Mouse (Mus musculus) right cerebral cortex, postnatal 10 days (tissue): Measurements from ENCODE around the gene Tph2.
A peak's percentile ranks its signal among the peaks of the same experiment; 100 is the strongest.
"Not testable (repeated sequence)": the region's sequence is repeated elsewhere in the genome, so short reads cannot be mapped to it uniquely, and the experiment has no call there.

ENCODE experiments used
- DNase-seq, 2 experiments: peaks; one replicate each; pipeline ENCODE4 v3.0.0; 2021; ENCODE audit warnings: low spot score in 2 of 2

Gene Tph2

DNA sequence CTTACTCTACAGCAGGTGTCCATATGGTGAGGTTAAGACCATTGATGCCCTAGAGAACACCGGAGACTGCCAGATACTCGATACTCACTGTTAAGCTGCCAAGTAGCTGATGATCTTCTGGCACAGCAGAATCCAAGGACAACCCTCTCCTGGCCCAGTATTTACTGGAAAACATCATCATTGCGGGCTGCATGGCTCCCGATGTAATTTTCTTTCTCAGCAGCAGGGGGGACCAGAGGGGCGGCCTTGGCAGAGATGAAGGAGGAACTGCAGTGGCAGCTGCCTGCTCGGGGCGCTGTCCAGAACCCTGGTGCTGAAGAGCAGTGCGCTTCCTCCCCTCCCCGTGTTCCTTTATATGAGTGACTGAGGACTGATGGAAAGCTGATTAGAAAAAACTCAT, at the start of gene Tph2:
Tph2 (minus strand) TSS at position 326 of the 400 bp plus-strand sequence.
- peak; percentile 73 to 74 for DNase-seq

DNA sequence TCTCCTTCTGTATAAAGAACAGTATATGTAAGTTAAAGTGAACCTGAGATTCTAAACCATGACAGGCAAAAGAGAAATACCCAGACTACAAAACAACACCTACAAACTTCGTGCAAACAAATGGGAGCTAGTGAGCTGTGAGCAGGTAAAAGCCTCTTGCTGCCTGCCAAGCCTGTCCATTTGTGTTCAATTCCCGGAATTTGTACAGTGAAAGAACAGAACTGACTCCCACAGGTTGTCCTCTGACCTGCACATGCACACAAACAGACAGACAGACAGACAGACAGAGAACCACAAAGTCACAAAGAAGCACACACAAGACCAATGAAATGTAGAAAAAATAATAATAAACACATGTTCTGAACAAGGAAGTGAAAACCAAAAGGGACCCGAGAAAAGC, 49.0 kb upstream of the Tph2 start:
- DNase-seq, result no peak

DNA sequence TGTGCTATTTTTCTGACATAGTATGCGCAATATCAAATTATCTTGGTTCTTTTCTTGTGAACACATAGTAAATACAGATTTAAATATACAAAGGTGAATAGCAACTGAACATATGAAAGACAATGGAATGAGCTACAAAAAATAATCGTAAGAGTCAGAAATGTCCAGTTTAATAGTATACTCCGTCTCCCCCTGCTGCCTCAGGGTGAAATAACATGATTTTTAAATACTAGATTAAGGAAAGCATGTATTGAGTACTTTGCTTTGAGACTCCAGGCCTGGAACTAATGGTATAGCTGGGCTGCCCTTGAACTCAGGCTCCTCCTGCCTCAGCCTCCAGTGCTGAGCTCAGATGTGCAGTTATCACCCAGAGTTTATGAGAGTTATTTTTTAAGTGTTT, 47.7 kb upstream of the Tph2 start:
- no peak for DNase-seq

DNA sequence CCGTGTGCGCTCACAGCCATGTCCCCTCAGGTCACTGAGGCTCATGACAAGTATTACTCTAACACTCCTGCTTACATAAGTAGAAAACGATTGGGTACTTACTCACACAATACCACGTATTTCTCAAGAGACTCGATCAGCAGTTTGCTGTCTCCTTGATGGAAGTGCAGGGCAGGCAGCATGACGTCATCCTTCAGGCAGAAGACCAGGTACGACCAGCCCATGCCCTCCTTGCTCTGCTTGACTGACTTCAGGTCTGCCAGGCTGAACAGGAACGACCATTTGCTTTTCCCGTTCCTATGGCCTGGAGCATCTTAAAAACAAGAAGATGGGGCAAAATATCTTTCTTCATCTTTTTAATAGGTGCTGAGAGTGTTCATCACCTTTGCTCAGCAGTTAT, 44.2 kb upstream of the Tph2 start:
- DNase-seq, result no peak

DNA sequence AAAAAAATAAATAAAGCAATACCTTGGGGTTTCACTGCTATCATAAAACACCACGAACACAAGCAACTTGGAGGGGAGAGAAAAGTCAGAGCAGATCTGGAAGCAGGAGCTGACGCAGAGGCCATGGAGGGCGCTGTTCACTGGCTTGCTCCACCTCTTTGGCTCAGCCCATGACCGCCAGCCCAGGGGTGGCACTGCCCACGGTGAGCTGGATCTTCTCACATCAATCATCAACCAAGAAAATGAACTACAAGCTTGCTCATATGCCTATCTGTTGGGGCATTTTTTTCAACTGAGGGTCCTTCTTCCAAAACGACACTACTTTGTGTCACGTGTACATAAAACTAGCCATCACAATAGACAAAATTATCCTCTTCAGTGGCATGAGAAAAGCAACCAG, 41.8 kb upstream of the Tph2 start:
- DNase-seq, result no peak

DNA sequence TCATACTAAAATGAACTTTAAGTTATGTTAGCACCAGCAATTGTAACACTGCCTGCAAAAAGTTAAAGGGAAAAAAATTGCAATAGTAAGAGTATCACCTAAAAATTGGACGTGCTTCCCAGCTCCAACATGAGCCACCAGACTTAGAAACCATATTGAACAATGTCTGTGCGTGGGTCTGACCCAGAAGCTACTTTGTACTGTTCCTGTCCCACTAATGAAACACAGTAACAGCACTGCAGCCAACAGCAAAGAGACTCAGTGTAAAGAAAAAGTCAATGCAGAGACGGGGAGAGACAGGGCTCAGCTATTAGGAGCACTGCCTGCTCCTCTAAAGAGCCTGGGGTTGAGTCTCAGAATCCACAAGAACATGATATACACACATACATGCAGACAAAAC, 39.0 kb upstream of the Tph2 start:
- DNase-seq, result no peak

DNA sequence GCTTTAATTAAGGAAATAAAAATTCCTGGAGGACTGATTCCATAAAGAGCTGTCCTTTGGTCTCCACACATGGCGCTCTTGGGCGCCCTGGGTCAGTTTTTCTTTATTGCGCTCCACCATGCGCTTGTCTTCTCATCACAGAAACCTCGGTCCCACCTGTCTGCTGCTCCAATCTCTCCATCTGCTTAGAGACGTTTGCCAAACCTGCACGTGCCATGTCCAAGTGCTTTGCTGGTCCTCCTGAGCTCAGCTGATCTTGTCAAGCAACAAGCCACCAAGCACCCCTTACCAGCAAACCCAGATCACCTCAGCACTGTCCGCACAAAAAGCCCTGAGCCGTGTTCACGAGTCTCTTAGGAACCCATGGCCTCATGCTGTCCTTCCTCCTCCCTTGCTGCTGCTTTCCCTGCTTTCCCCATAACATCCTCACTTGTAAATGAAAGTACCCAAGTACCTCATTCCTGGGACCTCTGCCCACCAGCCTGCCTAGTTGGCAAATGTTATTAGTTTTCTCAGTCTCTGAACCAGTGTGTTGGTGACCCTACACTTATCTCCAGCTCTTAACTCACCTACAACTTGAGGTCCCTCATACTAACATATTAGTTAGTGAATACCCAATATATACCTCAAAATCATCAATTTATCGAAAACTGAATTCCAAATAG, 28.2 kb upstream of the Tph2 start:
- no peak for DNase-seq

DNA sequence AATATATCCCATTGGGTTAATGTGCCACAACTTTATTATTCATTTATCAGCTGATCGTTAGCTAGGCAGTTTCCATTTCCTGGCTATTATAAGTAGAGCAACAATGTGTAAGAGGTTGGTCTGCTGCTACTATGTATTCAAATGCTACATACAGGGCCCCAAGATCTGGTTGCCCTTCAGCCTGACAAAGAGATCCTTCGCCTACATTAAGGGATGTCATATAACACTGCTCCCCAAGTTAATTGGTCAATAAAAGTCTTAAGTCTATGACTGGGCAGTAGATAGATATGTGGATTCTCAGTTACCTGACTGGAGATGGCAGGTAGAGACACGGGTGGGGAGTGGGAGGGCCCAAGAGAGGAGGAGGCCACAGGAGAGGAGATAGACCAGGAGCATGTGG, 21.0 kb upstream of the Tph2 start:
- DNase-seq, result no peak

DNA sequence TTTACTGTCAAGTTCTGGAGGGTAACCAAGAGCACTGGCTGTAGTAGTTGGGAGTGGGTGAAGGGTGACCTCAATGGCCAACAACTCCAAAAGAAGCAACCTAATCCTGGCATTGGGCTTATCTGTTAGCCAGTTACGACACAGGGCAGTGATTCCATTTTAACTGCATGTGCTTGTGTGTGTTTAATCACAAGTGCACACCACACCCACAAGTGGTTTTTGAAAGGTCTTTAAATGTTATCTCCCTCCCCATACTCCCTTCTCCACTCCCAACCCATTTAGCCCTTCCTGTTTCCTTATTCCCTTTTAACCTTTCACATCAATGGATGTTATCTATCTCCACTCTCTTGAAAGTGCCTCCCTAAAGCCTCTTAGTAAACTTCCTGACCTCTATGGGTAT, 20.5 kb upstream of the Tph2 start:
- no peak for DNase-seq

DNA sequence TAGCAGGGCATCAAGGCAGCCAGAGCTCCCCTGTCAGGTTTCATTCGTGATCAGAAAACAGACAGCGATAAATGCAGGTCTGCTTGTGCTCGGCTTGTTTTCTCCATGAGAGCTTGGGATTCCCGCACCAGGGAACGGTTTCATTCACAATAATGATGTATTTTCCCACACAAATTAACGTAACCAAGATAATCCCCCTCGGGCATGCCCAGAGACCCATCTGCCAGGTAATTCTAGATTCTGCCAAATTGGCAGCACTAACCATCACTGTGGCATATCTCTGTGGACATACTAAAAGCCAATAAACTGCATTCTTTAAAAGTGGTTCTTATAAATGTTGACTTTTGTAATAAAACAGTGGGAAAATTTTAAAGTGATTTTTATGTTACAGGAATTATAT, 6.4 kb upstream of the Tph2 start:
- no peak for DNase-seq

DNA sequence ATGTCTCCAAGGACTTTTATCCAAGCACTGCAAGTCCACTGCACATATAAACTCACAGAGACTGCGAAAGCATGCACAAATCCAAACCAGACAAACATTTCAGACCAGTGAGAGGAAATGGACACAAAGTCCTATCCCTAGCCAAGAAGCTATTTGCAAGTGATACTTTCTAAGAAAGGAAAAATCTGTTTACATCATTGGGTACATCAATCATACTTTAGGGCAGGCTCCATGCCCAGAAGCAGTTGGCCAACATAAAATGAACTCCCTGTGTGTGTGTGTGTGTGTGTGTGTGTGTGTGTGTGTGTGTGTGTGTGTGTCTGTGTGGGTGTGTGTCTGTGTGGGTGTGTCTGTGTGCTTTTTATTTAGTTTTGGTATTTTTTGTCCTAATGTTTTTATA, 2.6 kb upstream of the Tph2 start:
- no peak for DNase-seq

DNA sequence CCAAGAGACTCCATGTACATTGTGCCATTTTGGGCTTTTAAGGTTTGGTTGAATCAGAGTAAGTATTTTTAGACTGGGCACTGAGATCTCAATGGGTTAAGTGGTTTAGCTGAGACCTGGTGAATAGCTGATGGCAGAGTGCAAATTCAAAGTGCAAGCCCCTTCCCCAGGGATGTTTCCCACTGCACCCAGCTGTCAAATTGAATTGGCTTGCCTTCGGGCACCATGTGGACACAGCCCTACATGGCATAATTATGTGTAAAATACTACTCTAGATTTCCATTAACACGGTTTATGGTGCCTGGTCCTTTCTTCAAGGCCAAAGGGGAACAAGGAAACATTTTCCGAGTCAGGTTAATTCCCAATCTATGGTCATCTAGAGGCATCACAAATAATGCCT, 3.8 kb downstream of the Tph2 start:
- no peak for DNase-seq

DNA sequence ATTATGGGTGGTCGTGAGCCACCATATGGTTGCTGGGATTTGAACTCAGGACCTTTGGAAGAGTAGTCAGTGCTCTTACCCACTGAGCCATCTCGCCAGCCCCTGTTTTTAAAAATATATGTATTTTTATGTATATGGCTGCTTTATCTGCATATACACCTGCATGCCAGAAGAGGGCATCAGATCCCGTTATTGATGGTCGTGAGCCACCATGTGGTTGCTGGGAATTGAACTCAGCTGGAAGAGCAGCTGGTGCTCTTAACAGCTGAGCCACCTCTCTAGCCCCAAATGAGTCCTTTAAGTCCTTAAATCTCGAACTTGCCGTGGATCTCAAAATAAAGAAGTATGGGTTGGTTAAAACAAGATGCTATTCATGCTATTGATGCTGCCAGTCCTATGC, 6.8 kb downstream of the Tph2 start:
- DNase-seq, result not testable (repeated sequence)

DNA sequence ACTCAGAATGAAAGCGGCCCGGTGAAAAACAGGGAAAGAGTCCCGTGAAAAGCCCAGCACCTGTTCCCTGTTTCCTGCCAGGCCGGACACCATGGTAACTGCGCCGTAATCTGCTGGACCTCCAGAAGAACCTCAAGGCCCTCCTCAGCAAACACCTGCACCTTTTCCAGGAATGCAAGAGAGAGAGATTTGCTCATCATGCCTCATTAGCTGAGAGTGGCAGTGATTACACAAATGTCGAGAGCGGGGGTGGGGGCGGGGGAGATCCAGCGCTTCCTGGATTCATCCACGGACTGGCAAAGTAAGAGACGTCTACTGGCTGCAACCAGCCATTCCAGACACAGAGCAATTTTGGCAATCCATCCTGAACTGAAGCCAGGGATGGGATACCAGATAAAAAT, 9.2 kb downstream of the Tph2 start:
- DNase-seq, result peak; percentile 43 to 45

DNA sequence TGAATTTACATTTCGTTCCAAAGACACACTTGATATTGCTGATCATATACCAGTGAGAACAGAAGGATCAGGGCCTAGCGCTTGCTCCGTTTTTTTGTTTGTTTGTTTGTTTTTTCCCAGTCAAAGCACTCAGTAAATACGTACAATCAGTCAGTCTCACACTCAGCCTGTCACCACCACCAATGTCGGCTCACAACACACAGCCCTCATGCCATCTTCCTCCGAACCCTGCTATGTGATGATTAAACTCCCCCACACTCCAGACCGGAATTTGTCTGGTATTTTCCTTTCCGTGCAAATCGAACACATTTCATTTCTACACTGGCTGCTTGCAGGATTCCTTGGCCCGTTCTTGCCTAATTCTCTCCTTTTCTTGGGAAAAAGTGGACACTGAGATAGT, 11.5 kb downstream of the Tph2 start:
- no peak for DNase-seq

DNA sequence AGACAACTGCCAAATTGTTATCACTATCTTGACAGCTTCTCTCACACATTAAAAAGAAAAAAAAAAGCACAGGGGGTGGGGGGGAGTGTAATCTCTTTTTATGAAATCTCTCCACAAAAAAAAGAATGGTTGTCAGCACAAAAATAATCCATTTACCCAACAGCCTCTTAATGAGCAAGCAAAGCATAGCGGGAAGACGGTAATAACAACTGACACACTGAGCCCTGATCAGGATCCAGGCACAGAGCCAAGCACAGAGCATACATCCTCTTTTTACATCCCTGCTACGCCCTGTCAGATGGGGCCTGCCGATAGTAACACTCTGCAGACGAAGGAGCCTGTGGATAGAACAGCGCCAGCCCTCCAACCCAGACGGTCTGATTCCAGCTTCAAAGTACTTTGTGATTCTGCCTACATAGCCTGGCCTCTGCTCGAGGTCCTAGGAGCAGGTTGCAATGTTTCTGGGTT, 13.4 kb downstream of the Tph2 start:
- DNase-seq, result peak; percentile 74 to 77

DNA sequence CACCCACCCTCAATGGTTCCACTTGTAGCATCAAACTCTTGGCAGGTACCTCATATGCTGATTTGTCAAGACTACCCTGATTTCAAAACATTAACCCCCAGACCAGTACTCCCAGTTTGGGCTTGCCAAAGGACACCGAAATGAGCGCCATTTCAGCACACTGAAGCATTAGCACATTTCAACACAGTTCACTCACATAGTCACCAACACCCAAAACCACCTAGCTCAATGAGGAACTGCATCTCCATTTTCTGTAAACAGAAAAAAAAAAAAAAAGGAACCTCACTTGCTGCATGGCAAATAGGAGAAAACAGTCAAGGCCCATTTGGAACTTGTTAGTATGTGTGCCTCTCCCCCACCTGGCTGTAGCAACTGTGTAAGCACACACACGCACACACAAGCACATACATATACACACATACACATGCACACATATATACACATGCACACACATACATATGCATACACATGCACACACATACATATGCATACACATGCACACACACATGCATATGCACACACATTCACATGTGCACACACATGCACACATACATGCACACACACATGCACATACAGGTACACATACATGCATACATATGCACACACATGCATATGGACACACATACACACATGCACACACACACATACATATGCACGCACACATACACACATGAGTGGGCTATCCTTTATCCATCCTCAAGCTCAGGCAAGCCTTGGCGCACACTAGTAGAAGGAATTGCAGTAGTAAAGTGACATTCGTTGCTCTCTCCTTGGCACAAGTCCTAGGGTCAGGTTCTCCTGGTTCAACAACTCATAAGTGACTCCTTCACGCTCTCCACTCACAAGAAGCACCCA, 14.1 kb downstream of the Tph2 start:
- no peak for DNase-seq

DNA sequence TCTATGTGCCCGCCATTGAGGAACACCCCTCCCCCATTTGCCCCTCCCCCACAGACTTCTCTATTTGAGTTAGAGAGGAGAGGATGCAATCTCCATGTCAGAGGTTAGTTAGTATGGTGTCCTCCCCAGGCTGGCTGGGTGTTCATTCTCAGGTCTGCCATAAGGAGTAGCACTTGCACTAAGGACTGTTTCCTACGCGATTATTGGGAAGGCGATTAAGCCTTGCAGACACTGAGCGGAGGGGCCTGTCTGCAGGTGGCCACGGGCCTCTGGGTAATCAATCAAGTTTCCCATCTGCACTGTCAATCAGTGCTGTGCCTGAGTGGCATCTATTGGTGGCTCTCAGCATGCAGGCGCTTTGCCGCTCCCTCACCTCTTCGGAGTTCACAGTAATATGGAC, 15.4 kb downstream of the Tph2 start:
- DNase-seq, result no peak

DNA sequence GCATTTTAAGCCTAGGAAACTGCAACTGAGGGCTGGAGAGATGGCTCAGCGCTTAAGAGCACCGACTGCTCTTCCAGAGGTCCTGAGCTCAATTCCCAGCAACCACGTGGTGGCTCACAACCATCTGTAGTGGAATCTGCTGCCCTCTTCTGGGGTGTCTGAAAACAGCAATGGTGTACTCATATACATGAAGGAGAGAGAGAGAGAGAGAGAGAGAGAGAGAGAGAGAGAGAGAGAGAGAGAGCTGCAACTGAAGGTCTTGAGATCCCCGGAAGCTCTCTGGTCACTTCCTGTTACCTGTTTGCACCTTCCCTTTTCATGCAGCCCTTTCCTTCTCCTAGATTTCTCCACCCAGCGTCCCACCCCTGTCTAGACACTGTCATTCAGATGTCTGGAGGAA, 24.5 kb downstream of the Tph2 start:
- DNase-seq, result no peak

DNA sequence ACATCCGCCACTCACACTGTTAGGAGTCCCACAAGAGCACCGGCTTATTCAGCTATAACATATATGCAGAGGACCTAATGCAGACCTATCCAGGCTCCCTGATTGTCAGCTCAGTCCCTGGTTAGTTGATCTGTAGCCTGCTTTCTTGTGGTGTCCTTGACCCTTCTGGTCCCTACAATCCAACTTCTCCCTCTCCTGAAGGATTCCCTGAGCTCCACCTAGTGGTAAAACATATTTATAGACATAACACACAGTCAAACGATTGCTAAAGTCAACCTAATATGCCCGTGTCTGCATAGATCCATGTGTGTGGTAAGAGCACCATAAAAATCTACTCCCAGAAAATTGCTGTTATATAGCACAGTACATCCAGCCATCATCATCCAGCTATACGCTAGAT, 37.5 kb downstream of the Tph2 start:
- DNase-seq, result no peak

DNA sequence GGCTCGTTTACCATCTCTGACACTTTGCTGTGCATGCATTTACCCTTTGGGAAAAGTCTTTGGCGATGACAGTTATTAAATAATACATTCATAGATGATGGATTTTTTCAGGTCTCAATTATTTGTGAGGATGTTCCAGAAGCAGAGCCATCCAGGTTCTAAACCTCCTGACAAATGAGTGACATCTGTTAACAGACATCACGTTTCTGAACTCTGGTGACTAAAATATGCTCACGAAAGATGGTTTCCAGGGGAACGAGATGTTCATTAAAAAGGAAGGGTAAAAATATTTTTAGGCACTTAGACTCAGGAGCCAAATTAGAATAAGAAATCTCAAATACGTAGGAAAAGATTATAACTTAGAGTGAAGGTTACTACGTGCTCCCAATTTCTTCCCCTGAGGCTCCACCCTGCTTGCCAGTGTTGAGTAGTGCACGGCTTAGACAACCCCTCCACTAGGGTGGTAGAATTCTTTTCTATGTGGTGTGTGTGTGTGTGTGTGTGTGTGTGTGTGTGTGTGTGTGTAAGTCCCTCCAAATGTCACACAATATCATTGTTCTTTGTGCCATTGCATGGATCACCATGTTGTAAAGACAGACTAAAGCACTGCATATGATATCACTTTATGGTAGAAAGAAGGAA, 38.4 kb downstream of the Tph2 start:
- no peak for DNase-seq

DNA sequence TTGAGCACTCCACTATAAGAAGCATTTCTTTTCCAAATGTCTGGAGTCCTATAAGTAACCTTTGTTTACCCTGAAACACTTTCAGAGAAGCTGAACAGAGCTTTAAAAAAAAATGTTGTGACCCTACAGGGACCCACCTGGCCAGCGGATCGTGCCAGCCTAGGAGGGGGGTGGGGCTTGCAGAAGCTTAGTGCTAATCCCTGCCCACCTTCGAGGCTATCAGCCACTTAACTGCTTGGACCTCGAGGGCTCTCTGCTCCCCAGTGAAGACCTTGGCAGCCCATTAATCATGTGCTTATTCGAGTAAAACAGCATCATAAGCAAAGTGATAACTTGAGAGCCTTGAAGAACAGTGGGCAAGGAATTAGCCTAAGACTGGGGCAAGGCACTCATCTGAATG, 40.3 kb downstream of the Tph2 start:
- no peak for DNase-seq

DNA sequence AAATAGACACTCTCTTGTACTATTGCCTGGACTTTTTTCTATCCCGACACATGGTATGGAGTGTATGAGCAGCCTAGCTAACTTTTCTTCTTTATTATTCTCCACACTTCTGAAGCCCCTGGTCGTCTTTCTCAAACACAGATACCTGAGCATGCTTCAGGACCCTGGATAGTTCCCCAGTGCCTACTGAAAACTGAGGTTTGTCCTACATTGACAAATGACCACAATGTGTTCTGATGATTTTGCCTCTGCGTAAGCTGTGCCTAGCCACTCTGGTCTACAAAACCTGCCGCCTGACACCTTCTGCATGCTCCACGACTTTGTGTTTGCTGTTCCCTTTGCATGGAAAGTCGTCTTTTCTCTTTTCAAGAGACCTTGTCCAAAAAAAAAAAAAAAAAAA, 41.2 kb downstream of the Tph2 start:
- DNase-seq, result no peak
